Mouse (Mus musculus): Measurements from ENCODE around the gene Slc27a2.

DNA sequence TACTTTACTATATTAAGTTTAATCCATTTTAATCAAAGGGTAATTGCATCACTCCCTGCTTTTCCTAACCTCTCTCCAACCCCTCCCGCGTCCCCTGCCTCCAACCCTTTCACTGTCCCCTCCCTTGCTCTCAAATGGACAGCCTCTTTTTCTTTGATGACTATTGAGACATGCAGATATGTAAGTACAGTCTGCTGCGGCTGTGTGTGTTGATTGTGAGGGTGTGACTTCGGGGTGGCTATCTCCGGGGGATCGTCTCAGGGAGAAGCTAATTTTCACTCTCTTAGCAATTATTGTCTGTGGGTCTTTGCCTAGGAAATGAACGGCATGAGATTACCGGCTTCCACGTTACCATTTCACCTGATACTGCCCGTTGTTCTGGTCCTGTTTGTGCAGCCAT lies 30.7 kb upstream of the Slc27a2 start:
- no peak for TF ChIP-seq TAL1 (IDR thresholded peaks at IDR 0.05; ENCODE audit: low read length)
- TF ChIP-seq GATA1 (IDR thresholded peaks at IDR 0.05; ENCODE audit: low read length): no peak

All from erythroblast, embryonic 14.5 days (primary cell).